Mouse (Mus musculus) liver, embryonic 14.5 days (tissue): ENCODE data around the gene Efr3b.

Experiments
- CTCF ChIP-seq: IDR thresholded peaks from 2 replicates; pipeline ENCODE4 v1.5.1; 2016; ENCODE audit warnings: antibody characterized with exemption, low read depth, control low read depth
- EP300 ChIP-seq: IDR thresholded peaks from 2 replicates; pipeline ENCODE4 v1.6.1; 2016; ENCODE audit warnings: antibody characterized with exemption, low read depth

DNA sequence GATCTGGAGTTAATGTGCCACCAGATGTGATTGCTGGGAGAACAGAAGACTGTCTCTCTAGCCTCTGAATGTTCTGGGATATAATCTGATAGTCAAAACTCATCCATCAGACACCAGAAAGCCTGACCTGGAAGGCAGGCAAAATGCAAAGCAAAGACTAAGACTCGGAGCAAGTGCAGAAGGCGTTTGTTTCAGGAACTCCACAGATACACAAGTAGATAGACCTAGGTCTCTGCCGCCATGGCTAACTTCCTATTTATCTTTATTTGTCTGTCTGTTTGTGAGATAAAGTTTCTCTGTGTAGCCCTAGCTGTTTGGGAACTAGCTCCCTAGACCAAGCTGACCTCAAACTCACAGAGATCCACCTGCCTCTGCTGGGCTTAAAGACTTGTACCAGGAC, 14.9 kb upstream of the Efr3b start:
- TF ChIP-seq CTCF (no peak), EP300 (no peak)
